Mouse (Mus musculus) liver, embryonic 14.5 days (tissue): ENCODE measurements around the gene Wdr5.

Experiments
- CTCF ChIP-seq: IDR thresholded peaks from 2 replicates; pipeline ENCODE4 v1.5.1; 2016; ENCODE audit warnings: antibody characterized with exemption, low read depth, control low read depth
- EP300 ChIP-seq: IDR thresholded peaks from 2 replicates; pipeline ENCODE4 v1.6.1; 2016; ENCODE audit warnings: antibody characterized with exemption, low read depth

DNA sequence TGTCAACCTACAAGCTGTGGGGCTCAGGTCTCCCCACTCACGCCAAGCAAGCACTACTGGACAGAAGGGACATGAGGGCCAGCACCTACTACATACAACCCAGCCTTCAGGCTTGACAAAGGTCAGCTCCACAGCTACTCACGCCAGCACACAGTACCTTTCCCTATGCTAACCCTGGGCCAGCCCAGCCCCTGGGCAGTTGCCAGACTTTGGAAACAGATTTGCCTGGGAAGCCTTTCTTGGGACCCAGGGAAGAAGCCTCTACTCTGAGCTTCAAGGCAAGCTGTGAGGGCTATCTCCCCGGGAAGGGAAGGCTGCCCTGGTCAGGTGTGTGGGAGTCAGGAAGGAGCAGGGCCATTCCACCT lies 45.0 kb upstream of the Wdr5 start:
- TF ChIP-seq CTCF = no peak
- no peak for TF ChIP-seq EP300
